ENCODE assay signal across 19 mouse cellular contexts in the genomic region with DNA sequence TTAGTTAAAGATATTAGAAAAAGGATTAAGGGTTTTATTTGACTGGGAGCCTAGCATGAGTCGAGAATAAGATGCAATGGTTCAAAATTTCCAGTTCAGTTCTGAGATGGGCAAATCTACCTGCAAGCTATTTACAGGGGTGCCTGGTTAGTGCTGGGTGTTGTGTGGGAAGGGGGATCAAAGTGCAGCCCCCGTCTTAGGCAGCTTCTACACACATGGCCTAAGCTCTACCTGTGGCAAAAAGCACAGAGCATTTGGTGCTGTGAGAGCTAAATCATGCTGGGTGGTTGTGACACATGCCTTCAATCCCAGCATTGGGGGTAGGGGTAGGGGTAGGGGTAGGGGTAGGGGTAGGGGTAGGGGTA.
"Had no signal": no experiment of that assay in that cellular context is flagged by ENCODE, and none has a peak within 500 bp of the region (broad histone marks: within the 10 kb centered on the region; RNA-seq: fewer than 3 reads in every experiment).

No protein-coding gene starts in this region.

- ATAC-seq: midbrain, embryonic 13.5 days; midbrain, embryonic 16.5 days had no signal

- H3K9ac ChIP-seq: limb, embryonic 13.5 days; liver, embryonic 13.5 days; lung, embryonic 15.5 days; midbrain, embryonic 13.5 days; neural tube, embryonic 13.5 days had no signal

- H3K9me3 ChIP-seq: limb, embryonic 10.5 days; limb, embryonic 13.5 days; liver, embryonic 13.5 days; lung, embryonic 15.5 days; midbrain, embryonic 10.5 days; midbrain, embryonic 13.5 days; neural tube, embryonic 13.5 days had no signal

- H3K27me3 ChIP-seq: limb, embryonic 13.5 days; liver, embryonic 13.5 days; lung, embryonic 15.5 days; midbrain, embryonic 13.5 days; neural tube, embryonic 13.5 days had no signal

- H3K36me3 ChIP-seq: limb, embryonic 10.5 days; limb, embryonic 13.5 days; liver, embryonic 13.5 days; lung, embryonic 15.5 days; midbrain, embryonic 10.5 days; midbrain, embryonic 13.5 days; neural tube, embryonic 13.5 days had no signal

- H3K4me2 ChIP-seq: limb, embryonic 13.5 days; liver, embryonic 13.5 days; lung, embryonic 15.5 days; midbrain, embryonic 13.5 days; neural tube, embryonic 13.5 days had no signal

- H3K27ac ChIP-seq: kidney, postnatal 0 days; limb, embryonic 10.5 days; limb, embryonic 13.5 days; liver, embryonic 13.5 days; lung, embryonic 15.5 days; midbrain, embryonic 13.5 days; neural tube, embryonic 13.5 days had no signal

- H3K4me3 ChIP-seq: limb, embryonic 10.5 days; limb, embryonic 13.5 days; liver, embryonic 13.5 days; lung, embryonic 15.5 days; midbrain, embryonic 10.5 days; midbrain, embryonic 13.5 days; myocyte; neural tube, embryonic 13.5 days had no signal

- DNase-seq: liver, embryonic 13.5 days; lung, adult 18-20 months; lung, postnatal 10 days; lung, postnatal 36 days; retina, postnatal 1 day; right cerebral cortex, postnatal 25 days; spleen, adult 18-20 months; thymus, adult 2 months; thymus, postnatal 14 days; thymus, postnatal 4 days had no signal
